Comparison of ENCODE assay signal across 35 mouse cellular contexts in genomic region chr15:63694150-63694549, GRCm38 (mm10).
"Had no signal": no experiment of that assay in that cellular context is flagged by ENCODE, and none has a peak within 500 bp of the region (broad histone marks: within the 10 kb centered on the region; RNA-seq: fewer than 3 reads in every experiment).

No protein-coding gene starts in this region.

- H3K4me2 ChIP-seq: heart, embryonic 11.5 days; heart, embryonic 12.5 days; heart, embryonic 13.5 days; heart, embryonic 15.5 days; hindbrain, embryonic 12.5 days; hindbrain, embryonic 13.5 days; hindbrain, embryonic 14.5 days; hindbrain, embryonic 15.5 days; intestine, embryonic 15.5 days; kidney, embryonic 15.5 days had no signal

- H3K27me3 ChIP-seq: heart, embryonic 12.5 days; heart, embryonic 13.5 days; heart, embryonic 15.5 days; hindbrain, embryonic 12.5 days; hindbrain, embryonic 13.5 days; hindbrain, embryonic 15.5 days; intestine, embryonic 15.5 days; kidney, embryonic 15.5 days had no signal

- H3K4me1 ChIP-seq: heart, embryonic 12.5 days; heart, embryonic 13.5 days; heart, embryonic 15.5 days; intestine, embryonic 15.5 days had no signal

- H3K27ac ChIP-seq: heart, embryonic 10.5 days; heart, embryonic 13.5 days; heart, embryonic 15.5 days; hindbrain, embryonic 10.5 days; hindbrain, embryonic 12.5 days; hindbrain, embryonic 13.5 days; hindbrain, embryonic 14.5 days; hindbrain, embryonic 15.5 days; hindbrain, postnatal 0 days; intestine, embryonic 15.5 days; kidney, embryonic 15.5 days; kidney, postnatal 0 days; layer of hippocampus, adult 2 months had no signal

- DNase-seq: heart, postnatal 10 days; heart, postnatal 14 days; heart, postnatal 36 days; heart, postnatal 4 days; kidney, adult 11 months; kidney, adult 18-20 months; kidney, adult 2 months; kidney, adult 8-10 months; kidney, adult 9 months; kidney, postnatal 10 days; kidney, postnatal 14 days; kidney, postnatal 25 days; kidney, postnatal 36 days; kidney, postnatal 4 days; layer of hippocampus, adult 9-11 months; layer of hippocampus, postnatal 36 days had no signal

- H3K36me3 ChIP-seq: heart, embryonic 10.5 days; heart, embryonic 12.5 days; heart, embryonic 13.5 days; heart, embryonic 15.5 days; hindbrain, embryonic 10.5 days; hindbrain, embryonic 12.5 days; hindbrain, embryonic 13.5 days; hindbrain, embryonic 15.5 days; intestine, embryonic 15.5 days; kidney, embryonic 15.5 days had no signal

- H3K9ac ChIP-seq: heart, embryonic 12.5 days; heart, embryonic 13.5 days; heart, embryonic 15.5 days; hindbrain, embryonic 12.5 days; hindbrain, embryonic 13.5 days; hindbrain, embryonic 14.5 days; hindbrain, embryonic 15.5 days; intestine, embryonic 15.5 days; kidney, embryonic 15.5 days had no signal

- H3K9me3 ChIP-seq: heart, embryonic 10.5 days; heart, embryonic 12.5 days; heart, embryonic 13.5 days; heart, embryonic 15.5 days; hindbrain, embryonic 10.5 days; hindbrain, embryonic 12.5 days; hindbrain, embryonic 13.5 days; hindbrain, embryonic 15.5 days; intestine, embryonic 15.5 days; kidney, embryonic 15.5 days had no signal

- ATAC-seq: hindbrain, embryonic 16.5 days; hindbrain, postnatal 0 days; inflammation-experienced regulatory T-cells, adult 6 months; intestine, embryonic 15.5 days; intestine, embryonic 16.5 days; intestine, postnatal 0 days had no signal

- H3K4me3 ChIP-seq: heart, embryonic 10.5 days; heart, embryonic 12.5 days; heart, embryonic 13.5 days; heart, embryonic 15.5 days; hindbrain, embryonic 10.5 days; hindbrain, embryonic 12.5 days; hindbrain, embryonic 13.5 days; hindbrain, embryonic 15.5 days; intestine, embryonic 15.5 days; kidney, embryonic 15.5 days; layer of hippocampus, adult 2 months had no signal
